Mouse (Mus musculus): ENCODE data around the gene Sytl2.

Sytl2 gene

DNA sequence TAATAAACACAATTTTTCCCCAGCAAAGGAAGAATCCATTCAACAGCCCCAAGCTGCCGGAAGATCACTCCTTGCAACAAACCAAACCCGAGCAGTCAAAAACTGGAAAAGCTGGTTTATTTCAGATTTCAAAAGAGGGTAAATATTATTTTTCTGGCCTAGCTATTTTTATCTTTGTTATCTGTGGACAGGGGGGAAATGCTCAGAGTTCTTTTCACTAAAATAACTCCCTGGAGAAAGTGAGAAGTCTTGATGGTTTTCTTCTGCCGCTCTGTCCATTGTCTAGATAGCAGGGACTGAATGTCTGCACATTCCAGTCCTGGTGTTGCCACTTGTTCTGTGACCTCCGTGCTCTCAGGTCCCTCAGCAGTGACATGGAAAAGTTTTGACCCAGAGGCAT is 70.8 kb downstream of the Sytl2 start:
- DNase-seq, result no peak

GRCm38 (mm10) chr7:90384411-90384810 is 82.4 kb downstream of the Sytl2 start:
- DNase-seq, result no peak

- no peak for DNase-seq
Measured at GRCm38 (mm10) chr7:90386885-90387459, 84.9 kb downstream of the Sytl2 start.

DNA sequence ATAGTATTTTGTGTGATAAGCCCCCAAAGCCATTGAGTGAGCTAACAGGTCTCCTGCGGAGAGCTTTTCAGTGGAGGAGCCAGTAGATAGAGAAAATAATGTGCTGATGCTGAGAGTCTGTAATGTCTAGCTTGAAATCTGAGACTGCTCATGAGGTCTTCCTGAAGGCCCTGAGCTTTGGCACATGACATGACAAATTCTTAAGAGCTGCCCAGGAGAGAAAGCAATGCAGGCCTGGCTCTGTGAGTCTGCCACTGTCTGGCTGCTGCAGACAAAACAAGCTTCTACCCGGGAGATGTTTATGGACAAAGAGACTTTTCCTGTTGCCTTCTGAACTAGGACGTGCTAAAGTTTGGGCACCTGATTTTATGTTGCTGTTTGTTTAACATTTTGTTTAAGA is 87.7 kb downstream of the Sytl2 start:
- DNase-seq, result no peak

DNA sequence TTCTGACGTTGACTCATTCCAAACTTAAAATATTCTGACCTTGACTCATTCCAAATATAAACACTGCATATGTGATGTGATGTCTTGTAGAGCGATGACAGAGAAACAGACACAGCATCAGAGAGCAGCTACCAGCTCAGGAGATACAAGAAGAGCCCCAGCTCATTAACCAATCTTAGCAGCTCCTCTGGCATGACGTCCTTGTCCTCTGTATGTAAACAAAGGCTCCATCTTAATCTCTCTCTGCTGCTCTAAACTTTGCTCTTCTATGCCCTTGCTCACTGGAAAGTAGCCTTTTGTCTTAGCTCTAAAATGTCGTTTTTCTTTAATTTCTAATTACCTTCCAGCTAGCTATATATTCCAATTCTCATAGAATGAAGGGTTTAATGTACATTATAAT is 93.0 kb downstream of the Sytl2 start:
- no peak for DNase-seq

GRCm38 (mm10) chr7:90395928-90396327 is 93.9 kb downstream of the Sytl2 start:
- DNase-seq, result no peak

- peak; percentile 73 to 77 for DNase-seq
Measured at GRCm38 (mm10) chr7:90409934-90410333, 107.9 kb downstream of the Sytl2 start.

DNA sequence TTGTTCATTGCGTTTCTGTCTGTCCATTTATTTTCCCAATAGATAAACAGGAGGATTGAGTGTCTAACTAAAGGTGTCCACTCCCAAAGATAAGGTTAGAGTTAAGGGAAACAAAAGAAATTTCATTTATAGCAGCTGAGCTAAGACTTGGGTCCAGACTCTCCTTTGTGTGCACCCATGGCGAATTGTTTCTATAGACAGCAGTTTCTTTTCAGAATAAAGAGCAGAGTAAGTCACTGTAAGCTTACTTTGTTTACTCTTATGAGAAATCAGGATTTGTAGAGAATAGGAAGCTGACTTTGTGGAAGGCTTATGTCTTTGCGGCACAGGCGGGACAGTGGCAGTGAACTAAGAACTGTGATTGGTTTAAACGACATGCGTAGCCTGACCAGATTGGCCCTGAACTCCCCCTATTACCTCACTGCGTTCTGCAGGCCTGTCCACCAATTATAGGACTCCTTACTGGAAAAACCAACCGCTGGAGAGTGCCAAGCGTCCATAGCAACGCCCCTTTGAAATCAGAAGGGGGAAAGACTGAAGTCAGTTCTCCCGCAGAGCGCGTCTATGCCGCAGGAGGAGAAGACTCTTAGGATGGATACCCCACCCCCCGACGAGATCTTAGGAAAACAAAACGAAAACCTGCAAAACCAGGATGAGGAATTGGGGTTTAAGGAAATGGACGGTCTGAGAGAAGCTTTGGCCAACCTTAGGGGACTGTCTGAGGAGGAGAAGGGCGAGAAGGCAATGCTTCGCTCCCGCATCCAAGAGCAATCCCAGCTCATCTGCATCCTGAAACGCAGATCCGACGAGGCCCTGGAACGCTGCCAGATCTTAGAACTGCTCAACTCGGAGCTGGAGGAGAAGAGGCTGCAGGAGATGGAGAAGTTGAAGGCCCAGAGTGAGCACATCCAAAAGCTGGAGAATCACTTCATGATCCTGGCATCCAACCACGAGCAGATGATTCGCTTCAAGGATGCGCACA is 124.3 kb downstream of the Sytl2 start, which contains the start of gene Ccdc89:
TSS of gene Ccdc89 (plus strand) at position 558 of the 982 bp plus-strand sequence.
- DNase-seq, result peak; percentile 40 to 44

DNA sequence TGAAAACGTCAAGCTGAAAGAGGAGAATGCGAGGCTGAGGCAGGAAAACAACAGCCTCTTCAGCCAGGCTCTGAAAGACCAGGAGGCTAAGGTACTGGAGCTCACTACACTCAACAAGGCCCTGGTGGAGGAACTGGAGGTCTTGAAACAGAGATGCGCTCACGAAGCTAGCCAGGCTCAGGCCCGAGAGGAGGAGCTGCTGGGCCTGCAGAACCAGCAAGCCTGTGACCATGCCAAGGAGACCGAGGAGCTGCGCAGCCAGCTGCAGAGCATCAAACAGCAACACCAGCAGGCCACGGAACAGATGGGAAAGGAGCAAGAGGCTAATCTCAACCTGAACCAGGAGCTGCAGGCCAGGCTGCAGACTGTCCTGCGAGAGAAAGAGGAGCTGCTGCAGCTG is 125.0 kb downstream of the Sytl2 start:
- no peak for DNase-seq

- no peak for DNase-seq
Measured at GRCm38 (mm10) chr7:90432221-90432620, 130.2 kb downstream of the Sytl2 start.

DNA sequence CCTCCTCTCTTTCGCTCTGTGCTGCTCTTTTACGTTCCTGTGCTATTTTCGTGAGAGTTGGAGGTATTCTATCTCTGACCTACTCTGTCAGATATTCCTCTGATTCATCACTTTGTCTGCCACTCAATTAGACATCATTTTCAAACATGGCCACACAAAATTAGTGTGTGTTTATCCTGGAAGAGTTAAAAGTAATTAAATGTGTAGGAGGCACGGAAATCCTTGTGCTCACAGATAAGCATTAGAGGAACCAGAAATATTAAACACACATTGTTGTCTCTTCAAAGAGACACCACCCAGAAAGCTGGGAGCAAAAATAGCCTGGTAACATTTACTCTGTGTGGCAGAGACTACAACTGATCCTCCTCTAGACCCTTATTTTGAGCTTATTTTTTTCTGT is 138.0 kb downstream of the Sytl2 start:
- no peak for DNase-seq

DNA sequence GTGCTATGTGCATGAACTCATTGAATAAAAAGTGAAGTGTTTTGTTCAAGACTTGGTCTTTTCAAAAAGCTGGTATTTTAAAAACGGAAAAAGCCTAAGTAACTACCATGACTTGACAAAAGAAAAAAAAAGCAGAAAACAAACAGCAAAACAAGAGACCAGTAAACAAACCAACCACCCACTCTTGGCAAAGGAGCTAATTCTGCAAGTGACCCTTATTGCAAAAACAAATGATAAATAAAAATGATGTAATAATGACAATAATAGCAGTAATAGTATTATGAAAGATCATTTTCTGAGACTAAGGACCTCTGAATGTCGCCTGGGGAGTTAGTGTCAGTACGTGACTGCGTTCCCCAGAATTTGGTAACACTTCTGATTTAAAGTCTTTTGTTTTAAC is 140.0 kb downstream of the Sytl2 start:
- DNase-seq, result peak in 1 of 2 experiments; percentile 24

GRCm38 (mm10) chr7:90442518-90443080 is 140.5 kb downstream of the Sytl2 start, which contains the start of gene Crebzf:
TSS of gene Crebzf (plus strand) at chr7:90442729.
- peak; percentile 95 for DNase-seq

- peak; percentile 79 to 80 for DNase-seq
Measured at GRCm38 (mm10) chr7:90443101-90444091, 141.3 kb downstream of the Sytl2 start.

DNA sequence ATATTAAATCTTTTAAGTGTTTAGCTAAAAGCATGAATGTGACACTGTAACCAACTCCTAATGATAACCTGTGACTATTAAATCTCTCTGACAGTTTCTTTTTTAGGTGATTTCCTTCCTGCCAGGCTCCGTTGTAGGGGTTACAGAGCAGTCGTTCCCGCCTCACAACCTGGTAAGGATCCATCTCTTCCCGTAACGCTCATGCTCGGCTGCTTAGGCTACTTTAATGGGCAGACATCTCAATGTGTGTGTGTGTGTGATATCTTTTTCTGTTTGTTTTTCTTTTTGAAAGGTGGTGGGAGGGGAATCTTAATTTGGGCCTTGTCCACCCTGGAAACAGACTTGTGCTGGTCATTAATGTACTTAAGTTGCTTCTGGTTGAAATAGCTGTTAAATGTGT is 142.2 kb downstream of the Sytl2 start:
- no peak for DNase-seq

DNA sequence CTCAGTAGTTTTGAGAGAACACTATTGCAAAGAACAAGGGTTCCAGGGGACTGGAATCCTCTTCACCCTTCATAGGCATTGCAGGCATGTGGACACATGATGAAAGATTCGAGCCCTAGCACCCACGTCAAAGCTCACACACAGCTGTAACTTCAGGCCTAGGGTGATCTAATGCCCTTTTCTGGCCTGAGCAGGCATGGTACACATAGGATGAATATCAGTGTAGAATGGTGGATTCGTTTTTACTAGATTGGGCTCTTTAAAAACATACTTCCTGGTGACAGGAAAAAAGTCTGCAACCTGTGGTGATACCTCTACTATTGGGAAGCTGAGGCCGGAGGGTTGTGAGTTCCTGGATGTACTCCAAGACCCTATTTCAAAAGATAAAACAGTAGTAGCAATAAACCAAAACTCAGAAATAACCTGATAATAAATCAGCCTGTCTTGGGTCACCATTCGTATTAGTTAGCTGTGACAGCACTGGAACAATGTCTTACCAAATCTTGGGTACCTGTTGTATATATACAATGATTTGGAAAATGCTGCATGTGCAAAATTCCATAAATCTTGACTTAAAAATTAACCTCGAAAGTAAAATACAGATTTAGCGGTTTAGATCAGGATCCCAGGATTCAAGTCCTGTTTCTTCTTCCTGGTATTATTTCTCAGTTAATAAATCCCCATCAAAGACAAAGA is 154.2 kb downstream of the Sytl2 start:
- no peak for DNase-seq

GRCm38 (mm10) chr7:90456845-90457468 is 154.9 kb downstream of the Sytl2 start, which contains the start of gene Tmem126a:
TSS of gene Tmem126a (minus strand) at chr7:90457229.
- peak; percentile 73 to 78 for DNase-seq

GRCm38 (mm10) chr7:90457517-90457916 is 155.5 kb downstream of the Sytl2 start:
- no peak for DNase-seq
